Mouse (Mus musculus) limb, embryonic 14.5 days (tissue): ENCODE measurements at regions not wholly inside any gene's neighbourhood (a gene's known extent, or its start where the extent isn't known, plus 50 kb on each side); places are given as distances from the start of the nearest gene placed in this dataset.

Experiments used
- ATAC-seq: fragments of 200-750 bp; cut with Nextera tagmentation; 2 replicates; pipeline ENCODE4 v1.8.0; 2017; ENCODE audit warnings: low read depth, moderate number of reproducible peaks, moderate TSS enrichment; ENCODE audit not compliant: low FRiP score
- DNase-seq: peaks from one replicate; pipeline ENCODE4 v3.0.0-alpha.2; 2015; ENCODE audit warnings: low spot score
- H3K27ac ChIP-seq: fragments of 300-500 bp; sonication (generic); replicated peaks from 2 replicates; pipeline ENCODE4 v1.5.1; 2014; ENCODE audit warnings: low read depth, mild to moderate bottlenecking, low read length, moderate library complexity, mixed read lengths
- H3K27me3 ChIP-seq: fragments of 300-500 bp; sonication (generic); 2 replicates; pipeline ENCODE4 v1.6.1; 2014; ENCODE audit warnings: low read length, mixed read lengths; ENCODE audit not compliant: control insufficient read depth, insufficient read depth
- H3K36me3 ChIP-seq: fragments of 300-500 bp; sonication (generic); 2 replicates; pipeline ENCODE4 v1.6.1; 2014; ENCODE audit warnings: mild to moderate bottlenecking, low read length, moderate library complexity, mixed read lengths; ENCODE audit not compliant: control insufficient read depth, insufficient read depth
- H3K4me1 ChIP-seq: fragments of 300-500 bp; sonication (generic); 2 replicates; pipeline ENCODE4 v1.6.1; 2014; ENCODE audit warnings: antibody characterized with exemption, low read length, mixed read lengths; ENCODE audit not compliant: control insufficient read depth, insufficient read depth
- H3K4me2 ChIP-seq: fragments of 300-500 bp; sonication (generic); replicated peaks from 2 replicates; pipeline ENCODE4 v1.6.1; 2014; ENCODE audit warnings: low read depth, mild to moderate bottlenecking, low read length, moderate library complexity; ENCODE audit not compliant: severe bottlenecking
- H3K4me3 ChIP-seq: fragments of 300-500 bp; sonication (generic); replicated peaks from 2 replicates; pipeline ENCODE4 v1.5.1; 2014; ENCODE audit warnings: low read length
- H3K9ac ChIP-seq: fragments of 300-500 bp; sonication (generic); 2 replicates; pipeline ENCODE4 v1.6.1; 2014; ENCODE audit warnings: mild to moderate bottlenecking, low read depth, low read length, moderate library complexity; ENCODE audit not compliant: severe bottlenecking
- H3K9me3 ChIP-seq: fragments of 300-500 bp; sonication (generic); 2 replicates; pipeline ENCODE4 v1.6.1; 2016; ENCODE audit warnings: low read length; ENCODE audit not compliant: control insufficient read depth
- POLR2A ChIP-seq: fragments of 200-500 bp; IDR thresholded peaks from 2 replicates; pipeline ENCODE4 v1.8.0; 2012; ENCODE audit warnings: inconsistent platforms, mild to moderate bottlenecking, moderate library complexity, borderline replicate concordance; ENCODE audit not compliant: insufficient read depth, insufficient read length; ENCODE audit errors: extremely low read depth
- WGBS: fragments of 180-500 bp; shearing (Covaris S2); extraction: QIAGEN DNeasy Blood & Tissue Kit; methylation state at CpG from one replicate; pipeline ENCODE4 v1.1.7; 2014; 5-methylcytosine and 5-hydroxymethylcytosine counted together

DNA sequence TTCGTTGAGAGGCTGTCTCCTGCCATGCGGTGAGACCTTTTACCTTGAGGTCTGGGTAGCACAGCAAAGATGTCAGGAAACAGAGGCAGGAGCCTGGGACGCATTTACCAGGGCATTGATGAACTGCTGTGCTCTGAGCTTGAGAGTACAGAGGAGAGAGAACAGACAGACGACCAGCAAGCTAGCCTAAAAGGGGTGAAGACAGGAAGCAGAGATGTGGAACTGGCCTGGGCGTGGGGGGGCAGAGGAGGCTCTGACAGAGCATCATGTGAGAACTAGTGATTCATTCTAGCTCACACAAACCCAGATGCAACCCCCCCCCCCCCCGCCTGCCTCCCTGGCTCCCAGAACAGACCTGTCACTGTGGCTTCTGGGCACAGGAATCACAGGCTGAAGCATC, 95.1 kb downstream of the Tfap2c start:
- Histone ChIP-seq H3K4me2 (no peak overlapping the region), H3K9ac (no peak overlapping the region), H3K9me3 (no peaks in the 10 kb centered on the region), H3K4me3 (no peak overlapping the region), H3K4me1 (peaks cover 6% of the 10 kb centered on the region; the same call in 1 of the 2 replicates), H3K27ac (no peak overlapping the region), H3K36me3 (no peaks in the 10 kb centered on the region), H3K27me3 (no peaks in the 10 kb centered on the region)
- DNase-seq: no peak
- no peak for TF ChIP-seq POLR2A
- ATAC-seq: no peak
- 41% methylated on average over 6 of the region's 6 CpGs for WGBS

DNA sequence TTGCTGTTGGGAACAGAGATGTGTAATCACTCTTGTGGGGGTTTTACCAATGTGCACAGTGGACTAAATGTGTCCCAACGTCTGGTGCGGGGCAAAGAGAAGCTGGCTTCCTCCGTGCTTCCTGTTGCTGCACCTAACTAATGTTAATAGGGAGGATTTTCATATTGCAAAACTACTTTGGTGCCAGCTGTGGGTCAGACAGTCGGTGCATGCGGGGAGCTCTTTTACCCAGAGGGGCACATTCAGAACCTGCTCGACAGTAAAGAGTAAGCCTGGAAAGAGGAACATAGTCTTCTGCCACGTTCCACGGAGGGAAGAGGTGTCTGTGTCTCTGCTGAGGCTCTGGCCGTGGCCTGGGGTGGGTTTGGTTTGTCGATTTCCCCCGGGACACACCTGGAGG, 98.7 kb downstream of the Tfap2c start:
- DNase-seq (no peak), ATAC-seq (no peak)
- Histone ChIP-seq H3K27me3 (no peaks in the 10 kb centered on the region), H3K9ac (no peak overlapping the region), H3K4me1 (peaks cover 6% of the 10 kb centered on the region; the same call in 1 of the 2 replicates), H3K27ac (no peak overlapping the region), H3K36me3 (no peaks in the 10 kb centered on the region), H3K9me3 (no peaks in the 10 kb centered on the region), H3K4me2 (no peak overlapping the region), H3K4me3 (no peak overlapping the region)
- WGBS: 59% methylated on average over 11 of the region's 11 CpGs
- TF ChIP-seq POLR2A: no peak

DNA sequence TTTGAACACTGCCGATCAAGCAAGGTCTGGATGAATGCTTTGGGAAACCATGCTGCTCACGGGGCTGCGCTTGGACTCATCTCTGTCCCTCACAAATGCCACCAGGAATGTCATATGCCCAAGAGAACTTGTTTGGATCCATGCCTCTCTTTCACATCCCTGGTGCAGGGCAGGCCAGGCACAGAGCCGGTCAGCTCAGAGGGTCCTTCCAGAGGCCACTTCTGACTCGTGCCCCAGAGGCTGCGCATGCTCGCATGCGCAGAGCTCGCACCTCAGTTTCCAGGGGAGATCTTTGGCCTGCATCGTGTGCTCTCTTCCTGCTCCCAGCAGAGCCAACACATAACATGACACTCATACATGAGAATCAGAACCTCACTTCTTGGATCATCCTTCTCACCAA, 111.1 kb downstream of the Tfap2c start:
- Histone ChIP-seq H3K36me3 (no peaks in the 10 kb centered on the region), H3K27me3 (peaks cover 4% of the 10 kb centered on the region; the same call in 1 of the 2 replicates), H3K9ac (no peak overlapping the region), H3K4me2 (no peak overlapping the region), H3K4me1 (peaks cover 14% of the 10 kb centered on the region; the same call in 1 of the 2 replicates), H3K27ac (no peak overlapping the region), H3K9me3 (no peaks in the 10 kb centered on the region), H3K4me3 (no peak overlapping the region)
- 34% methylated on average over 10 of the region's 10 CpGs for WGBS
- no peak for TF ChIP-seq POLR2A
- DNase-seq: no peak
- ATAC-seq: no peak

DNA sequence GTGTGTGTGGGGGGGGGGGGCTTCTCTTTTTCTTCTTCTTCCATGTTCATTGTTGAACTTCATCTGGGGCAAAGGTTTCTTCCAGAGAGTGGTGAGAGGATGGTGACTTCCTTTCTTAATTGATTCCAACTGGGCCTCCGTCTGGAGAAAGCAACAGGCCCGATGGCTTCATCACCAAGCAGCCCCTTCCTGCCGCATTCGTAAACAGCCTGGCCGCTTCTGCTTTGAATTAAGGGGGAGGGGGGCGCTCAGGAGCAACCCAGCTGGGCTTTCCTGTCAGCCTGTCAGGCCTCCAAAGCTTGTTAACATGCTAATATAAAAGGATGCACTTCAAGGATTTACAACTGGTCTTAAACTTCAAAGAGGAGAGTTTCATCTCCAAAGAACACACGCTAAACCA, 111.5 kb downstream of the Tfap2c start:
- Histone ChIP-seq H3K4me1 (peaks cover 14% of the 10 kb centered on the region; the same call in 1 of the 2 replicates), H3K27ac (no peak overlapping the region), H3K9me3 (no peaks in the 10 kb centered on the region), H3K36me3 (no peaks in the 10 kb centered on the region), H3K9ac (no peak overlapping the region), H3K4me3 (no peak overlapping the region), H3K27me3 (peaks cover 4% of the 10 kb centered on the region; the same call in 1 of the 2 replicates), H3K4me2 (no peak overlapping the region)
- 6% methylated on average over 7 of the region's 7 CpGs for WGBS
- ATAC-seq: no peak; the same call in 1 of the 2 replicates
- TF ChIP-seq POLR2A: no peak
- peak; percentile 59 for DNase-seq

DNA sequence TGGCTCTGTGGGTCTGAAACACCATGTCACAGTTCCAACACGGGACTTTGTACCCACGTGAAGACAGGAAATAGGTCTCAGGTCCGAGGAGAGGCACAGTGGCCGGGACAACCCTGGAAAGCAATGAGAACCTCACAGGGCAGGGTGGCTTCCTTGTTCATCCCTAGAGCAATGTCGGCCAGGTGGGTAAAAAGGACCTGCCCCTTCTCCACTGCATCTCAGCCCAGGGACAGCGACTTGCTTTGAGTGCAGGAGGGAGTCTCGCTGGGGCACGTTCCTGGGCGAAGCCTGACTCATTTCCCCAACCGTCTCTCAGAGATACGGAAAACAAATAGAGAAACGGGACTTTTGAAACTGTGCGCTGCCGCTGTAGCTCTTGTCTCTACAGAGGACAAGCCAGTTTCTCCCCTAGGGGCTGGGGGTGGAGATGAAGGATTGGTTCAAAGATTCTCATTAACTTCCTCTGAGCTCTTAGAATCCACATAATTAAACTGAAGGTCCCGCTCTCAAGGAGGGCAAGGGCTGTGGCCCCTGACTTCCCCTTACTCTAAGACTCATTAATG, 112.1 kb downstream of the Tfap2c start:
- Histone ChIP-seq H3K9me3 (no peaks in the 10 kb centered on the region), H3K27me3 (peaks cover 4% of the 10 kb centered on the region; the same call in 1 of the 2 replicates), H3K4me3 (no peak overlapping the region), H3K9ac (no peak overlapping the region), H3K27ac (no peak overlapping the region), H3K36me3 (no peaks in the 10 kb centered on the region), H3K4me2 (0 out of 2 replicates have a peak overlapping the region, but pooled peaks have one; percentile 3), H3K4me1 (peaks cover 14% of the 10 kb centered on the region; the same call in 1 of the 2 replicates)
- TF ChIP-seq POLR2A: no peak
- WGBS: 4% methylated on average over 15 of the region's 15 CpGs
- no peak for ATAC-seq
- DNase-seq: no peak
